Mouse (Mus musculus) liver, adult (tissue): ENCODE measurements around the gene Rps27rt.

Source experiments
- GATA4 ChIP-seq: IDR thresholded peaks from 2 replicates; pipeline ENCODE4 v1.6.1; 2014; ENCODE audit warnings: mild to moderate bottlenecking, low read length; ENCODE audit not compliant: insufficient replicate concordance

Rps27rt gene

DNA sequence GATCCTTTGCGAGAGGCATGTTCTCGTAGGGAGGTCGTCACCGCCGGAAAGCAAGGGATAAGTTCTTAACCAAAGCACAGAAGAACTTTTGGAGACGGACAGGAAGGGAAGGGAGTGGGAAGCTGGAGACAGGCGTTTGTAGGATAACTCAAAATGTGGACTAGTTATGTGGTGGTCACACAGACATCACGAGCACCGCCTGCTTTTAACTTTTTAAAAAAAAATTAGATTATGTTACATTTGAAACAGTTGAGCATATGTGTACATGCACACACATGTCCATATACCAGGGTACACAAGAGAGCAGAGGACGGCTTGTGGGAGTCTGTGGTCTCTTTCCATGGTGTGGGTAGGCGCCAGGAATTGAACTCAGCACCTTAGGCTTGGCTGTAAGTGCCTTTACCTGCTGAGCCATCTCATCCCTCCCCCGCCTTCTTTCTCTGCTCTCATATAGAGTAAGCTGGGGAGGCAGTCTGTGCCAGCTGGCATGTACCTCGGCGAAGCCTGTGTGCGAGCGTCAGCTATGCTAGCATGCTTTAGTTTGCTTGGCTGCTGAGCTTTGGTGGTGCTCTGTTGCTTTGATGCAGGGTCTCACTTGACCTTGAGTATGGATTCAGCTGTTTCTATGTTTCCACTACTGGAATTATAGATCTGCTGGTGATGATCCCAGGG, at the start of gene Rps27rt:
Rps27rt (minus strand) TSS at position 51 of the 672 bp plus-strand sequence.
- TF ChIP-seq GATA4: no peak

DNA sequence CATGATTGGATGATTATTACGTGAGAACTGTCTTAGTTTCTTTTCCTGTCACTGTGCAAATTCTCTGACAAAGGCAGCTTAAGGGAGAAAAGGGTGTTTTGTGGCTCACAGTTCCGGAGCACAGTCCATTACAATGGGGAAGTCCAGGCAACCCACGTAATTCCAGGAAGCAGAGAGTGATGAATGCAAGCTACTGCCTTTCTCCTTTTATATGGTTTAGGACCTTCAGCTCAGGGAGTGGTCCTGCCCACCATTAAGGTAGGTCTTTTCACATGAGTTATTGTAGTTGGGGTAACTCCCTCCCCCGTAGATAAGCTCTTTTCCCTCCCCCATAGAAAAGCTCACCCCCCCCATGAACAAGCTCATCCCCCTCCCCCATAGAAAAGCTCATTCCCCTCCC, 48.0 kb upstream of the Rps27rt start:
- no peak for TF ChIP-seq GATA4

DNA sequence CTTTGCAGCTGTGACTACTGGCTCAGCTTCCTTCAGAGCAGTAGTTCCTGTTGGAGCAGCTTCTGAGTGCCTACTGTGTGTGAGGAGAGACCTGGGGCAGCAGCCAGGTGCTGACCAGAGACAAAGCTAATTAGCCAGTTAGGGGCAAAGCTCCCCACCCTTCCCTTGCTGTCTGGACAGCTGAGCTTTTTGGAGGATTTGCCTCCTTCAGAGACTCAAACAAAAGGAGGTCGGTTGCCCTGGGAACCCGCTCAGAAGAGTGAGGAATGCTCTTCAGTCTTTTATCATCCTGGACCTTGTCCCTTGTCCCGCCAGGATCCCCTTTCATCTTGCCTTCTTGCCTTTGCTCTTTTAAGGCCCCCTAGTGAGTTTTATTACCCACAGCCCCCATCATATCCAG, 46.8 kb upstream of the Rps27rt start:
- no peak for TF ChIP-seq GATA4

DNA sequence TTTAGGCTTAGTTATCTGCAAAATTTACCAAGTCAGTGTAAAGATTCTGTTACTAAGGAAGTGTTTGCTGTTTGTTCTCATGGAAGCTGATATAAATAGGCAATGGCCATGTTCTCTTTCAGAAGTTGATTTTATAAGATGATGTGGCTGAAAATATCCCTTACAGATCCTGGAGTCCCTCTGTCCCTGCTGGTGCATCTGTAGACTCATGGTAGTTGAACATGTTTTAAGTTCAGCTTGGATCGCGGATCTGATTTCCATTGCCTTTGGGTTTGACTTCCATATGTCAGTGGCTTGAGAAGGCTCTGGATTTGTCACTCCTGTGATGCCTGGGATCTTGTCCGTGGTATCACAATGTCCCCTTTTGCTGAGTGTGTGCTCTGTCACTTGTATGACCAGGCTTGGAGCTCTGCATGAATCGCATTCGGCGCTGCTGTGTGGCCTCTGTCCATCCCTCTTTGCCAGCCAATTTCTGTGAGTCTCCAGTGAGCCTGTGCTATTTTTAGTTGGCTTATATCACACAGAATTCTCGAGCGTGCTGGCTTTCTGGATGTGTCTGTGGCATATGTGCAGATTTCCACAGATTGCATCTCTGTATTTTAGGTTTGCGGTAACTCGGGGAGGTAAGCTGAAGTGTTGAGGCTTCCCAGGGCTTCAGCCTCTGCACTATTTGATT, 41.3 kb upstream of the Rps27rt start:
- TF ChIP-seq GATA4: no peak

DNA sequence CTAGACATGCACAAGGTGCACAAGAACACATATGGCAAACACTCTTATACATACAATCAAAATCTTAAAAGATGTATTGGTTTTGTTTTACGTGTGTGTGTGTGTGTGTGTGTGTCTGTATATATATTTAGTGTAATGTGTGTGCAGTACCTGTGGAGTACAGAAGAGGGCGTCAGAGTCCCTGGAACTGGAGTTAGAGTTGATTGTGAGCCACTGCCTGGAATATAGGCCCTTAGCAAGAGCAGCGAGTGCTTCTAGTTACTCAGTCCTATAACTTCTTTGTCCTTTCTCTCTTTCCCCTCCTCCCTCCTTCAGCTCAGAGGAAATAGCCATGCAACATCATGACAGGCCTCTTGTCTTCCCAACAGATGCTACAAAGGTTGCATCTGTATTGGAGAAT, 40.6 kb upstream of the Rps27rt start:
- no peak for TF ChIP-seq GATA4

DNA sequence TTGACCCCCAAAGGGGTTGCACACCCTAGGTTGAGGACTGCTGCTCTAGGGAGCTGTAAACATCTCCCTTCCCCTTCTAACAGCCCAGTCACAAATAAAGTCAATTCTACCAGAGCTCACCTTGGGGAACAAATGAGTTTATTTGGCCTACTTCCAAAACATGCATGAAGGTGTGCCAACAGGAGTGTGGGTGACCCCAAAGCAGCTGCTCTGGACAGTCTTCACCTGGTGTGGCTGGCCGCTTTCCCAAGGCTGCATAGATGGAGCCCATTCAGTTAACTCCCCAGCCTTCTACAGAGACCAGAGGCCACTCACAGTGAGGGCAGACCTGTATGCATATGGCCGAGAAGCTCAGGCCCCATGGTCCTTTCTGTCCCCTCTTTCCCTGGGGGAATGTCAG, 38.9 kb upstream of the Rps27rt start:
- no peak for TF ChIP-seq GATA4

DNA sequence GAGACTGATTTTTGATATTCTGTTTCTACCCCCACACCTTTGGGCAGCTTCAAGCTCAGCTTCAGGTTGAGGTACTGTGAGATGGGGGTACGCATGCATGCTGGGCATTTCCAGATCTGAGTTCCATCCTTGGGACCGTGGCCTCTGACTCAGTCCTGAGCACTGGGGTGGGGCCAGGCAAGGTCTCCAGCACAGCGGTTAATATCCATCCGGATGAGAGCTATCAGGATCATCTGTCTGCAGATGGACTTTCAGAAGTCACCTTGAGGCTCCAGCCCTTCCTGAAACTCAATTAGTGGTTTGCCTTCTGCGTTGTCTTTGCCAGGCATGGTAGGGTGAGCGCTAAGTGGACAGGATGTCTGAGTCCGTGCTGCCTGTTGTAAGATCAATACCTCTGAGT, 37.6 kb upstream of the Rps27rt start:
- TF ChIP-seq GATA4: no peak

DNA sequence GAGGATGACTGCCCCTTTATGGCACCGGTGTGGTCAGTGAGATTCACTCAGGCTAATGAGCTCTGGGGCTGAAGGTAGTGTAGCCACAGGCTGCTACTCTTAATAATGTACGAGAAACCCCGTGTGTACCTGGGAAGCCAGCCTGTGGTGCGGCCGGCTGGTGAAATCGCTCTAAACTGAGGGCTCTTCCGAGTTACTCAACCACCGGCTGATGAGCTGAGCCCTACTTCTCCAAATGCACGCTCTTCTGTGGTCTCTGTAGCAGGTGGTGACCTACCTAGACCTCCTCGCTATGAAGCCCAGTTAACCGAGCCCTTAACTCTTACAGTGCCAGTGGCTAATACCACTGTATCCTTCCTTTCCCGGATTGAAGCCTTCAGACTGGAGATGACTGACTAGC, 29.8 kb upstream of the Rps27rt start:
- TF ChIP-seq GATA4: no peak

DNA sequence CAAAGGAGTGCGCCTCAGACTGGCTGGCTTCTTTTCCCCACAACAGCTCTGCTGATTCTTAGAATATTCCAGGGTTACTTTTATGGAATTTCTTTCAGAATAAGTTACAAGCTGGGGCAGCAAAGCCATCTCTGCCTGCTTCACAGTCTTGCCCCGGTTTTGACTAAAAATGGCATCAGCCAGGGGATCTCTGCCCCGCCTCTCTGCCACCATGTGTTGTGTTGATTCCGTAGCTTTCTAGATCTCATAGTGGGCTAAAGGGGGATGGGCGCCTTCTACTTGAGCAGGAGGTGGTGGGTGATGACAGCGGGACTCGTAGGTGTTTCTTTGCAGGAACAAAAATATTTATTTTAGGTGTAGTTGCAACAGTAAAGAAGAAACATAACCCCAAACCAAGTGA, 25.7 kb upstream of the Rps27rt start:
- TF ChIP-seq GATA4: no peak

DNA sequence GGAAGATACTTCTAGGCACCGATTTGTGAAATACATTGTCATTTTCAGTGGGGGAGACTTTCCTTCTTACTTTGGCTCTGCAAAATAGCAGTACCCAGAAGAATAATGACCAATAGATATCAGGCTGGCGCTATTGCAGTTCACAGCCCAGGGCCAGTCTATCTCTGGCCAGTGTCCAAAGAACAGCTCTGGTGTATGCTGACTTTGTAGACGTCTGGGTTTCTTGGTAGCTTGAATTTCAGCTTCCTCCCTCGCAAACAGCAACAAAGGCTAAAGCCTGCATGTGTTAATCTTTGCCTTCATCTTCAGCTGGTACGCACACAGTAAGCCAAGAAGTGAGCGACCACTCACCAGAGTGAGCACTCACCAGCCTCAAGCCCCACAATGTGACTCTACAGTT, 25.2 kb upstream of the Rps27rt start:
- TF ChIP-seq GATA4: no peak

DNA sequence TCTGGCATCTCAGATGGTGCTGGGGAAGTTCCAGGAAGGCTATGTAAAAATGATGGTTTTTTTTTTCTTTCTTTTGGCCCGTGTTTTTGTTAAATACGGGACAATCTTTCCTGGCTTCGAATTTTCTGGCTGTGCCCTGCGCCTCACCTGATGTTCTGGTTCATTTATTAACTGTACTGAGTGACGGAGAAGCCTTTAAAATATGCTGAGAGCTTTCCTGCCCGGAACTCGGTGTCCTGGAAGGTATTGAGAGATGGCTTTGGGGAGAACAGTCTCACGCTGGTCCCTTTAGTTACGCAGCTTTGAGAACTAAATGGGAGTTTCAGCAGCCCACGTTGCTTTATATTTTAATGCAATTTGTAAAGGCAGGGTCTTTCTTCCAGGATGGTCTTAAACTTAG, 22.9 kb upstream of the Rps27rt start:
- TF ChIP-seq GATA4: no peak

DNA sequence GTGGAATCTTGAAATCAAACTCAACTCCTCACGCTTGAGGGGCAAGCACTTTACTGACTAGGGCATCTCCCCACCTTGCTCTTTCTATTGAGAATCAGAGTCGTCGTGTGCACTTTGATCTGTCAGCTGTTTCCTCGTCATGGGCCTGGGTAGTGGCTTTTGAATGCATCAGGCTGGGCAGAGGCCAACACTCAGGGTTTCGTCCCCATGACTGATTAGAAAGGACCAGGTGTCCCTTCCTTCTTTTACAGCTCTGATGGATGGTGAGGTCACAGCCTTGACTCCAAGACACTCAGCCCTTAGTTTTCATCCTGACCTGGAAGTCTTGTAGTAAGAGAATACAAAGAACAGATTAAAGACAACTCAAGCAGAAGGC, 17.2 kb upstream of the Rps27rt start:
- TF ChIP-seq GATA4: no peak

DNA sequence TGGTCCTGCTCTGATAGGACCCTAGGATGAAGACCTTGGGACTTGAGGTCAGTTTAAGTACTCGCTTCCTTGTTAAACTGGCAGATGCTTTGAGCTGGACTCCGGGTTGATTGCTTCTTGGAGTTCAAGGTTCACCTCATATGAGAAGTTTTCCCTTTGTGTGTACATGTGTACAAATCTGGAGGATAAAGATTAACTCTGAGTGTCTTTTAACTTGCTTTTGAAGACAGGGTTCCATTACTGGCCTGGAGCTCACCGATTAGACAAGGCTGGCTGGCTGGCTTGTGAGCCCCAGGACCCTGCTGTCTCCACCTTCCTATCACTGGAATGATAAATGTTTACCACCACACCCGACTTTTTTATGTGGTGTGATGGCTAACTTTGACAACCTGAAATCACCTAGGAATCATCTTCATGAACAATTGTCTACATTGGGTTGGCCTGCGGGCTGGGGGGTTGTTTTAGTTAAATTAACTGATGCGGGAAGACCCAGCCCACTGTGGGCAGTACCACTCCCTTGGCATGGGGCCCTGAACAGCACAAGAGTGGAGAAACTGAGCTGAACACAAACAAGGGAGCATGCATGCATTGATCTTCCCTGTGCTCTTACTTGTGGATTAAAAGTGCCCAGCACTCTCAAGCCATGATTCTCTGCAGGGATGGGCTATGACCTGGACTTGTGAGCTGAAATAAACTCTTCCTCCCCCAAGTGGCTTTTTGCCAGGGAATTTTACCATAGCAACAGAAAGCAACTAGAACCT, 16.7 kb upstream of the Rps27rt start:
- no peak for TF ChIP-seq GATA4

DNA sequence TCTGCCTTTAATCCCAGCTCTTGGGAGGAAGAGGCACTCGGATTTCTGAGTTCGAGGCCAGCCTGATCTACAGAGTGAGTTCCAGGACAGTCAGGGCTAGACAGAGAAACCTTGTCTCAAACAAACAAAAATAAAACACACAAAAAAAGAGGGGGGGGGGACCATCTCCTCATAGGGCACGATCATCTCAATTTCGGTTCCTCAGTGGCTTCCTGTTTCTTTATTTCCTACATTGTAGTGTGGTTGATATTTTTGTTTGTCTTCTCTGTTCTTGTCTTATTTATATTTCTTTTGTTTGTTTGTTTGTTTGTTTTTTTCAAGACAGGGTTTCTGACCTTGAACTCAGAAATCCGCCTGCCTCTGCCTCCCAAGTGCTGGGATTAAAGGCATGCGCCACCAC, 13.9 kb upstream of the Rps27rt start:
- no peak for TF ChIP-seq GATA4

DNA sequence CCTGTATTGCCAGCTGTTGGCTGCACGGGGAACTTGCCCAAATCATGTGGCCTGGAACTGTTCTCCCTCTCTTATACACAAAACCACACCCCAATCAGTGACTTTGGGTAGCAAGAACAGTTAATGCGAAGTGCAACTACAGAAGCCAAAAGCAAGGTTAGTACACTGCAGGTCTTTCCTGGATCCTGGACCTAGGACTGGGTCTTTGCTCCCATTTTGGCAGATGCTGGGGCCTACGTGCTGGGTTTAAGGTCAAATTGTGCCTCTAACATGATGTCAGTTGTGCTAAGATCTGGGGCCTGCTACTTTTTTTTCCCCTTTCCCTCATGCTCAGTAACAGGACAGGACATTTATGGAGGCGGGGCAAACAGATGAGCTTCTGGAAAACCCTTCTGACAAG, 13.2 kb upstream of the Rps27rt start:
- TF ChIP-seq GATA4: no peak

DNA sequence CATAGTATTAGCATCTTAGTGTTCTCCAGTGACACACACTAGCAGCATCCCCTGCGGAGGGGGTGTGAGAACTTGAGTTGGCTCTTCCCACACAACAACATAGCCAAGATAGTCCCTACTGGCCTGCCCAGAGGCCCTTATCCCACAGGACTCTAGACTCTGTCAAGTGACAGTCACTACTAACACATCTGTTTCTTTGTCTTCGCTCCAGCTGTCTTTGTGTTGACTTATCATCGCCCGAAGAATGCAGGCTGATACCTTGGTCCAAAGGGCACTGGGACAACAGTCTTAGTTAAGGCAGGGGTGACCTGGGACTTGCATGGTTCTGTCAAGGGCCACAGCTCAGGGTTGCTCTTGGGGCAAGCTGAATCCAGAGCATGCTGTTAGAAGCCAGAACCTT, 12.7 kb upstream of the Rps27rt start:
- TF ChIP-seq GATA4: no peak
